Mouse (Mus musculus) ovary, postnatal 14 days (tissue): ENCODE data around the gene Wdr89.
"Not testable (repeated sequence)": the region's sequence is repeated elsewhere in the genome, so short reads cannot be mapped to it uniquely, and the experiment has no call there.

ENCODE experiments used
- DNase-seq: peaks from one replicate; pipeline ENCODE4 v3.0.0; 2022; ENCODE audit warnings: low spot score

The Wdr89 gene

DNA sequence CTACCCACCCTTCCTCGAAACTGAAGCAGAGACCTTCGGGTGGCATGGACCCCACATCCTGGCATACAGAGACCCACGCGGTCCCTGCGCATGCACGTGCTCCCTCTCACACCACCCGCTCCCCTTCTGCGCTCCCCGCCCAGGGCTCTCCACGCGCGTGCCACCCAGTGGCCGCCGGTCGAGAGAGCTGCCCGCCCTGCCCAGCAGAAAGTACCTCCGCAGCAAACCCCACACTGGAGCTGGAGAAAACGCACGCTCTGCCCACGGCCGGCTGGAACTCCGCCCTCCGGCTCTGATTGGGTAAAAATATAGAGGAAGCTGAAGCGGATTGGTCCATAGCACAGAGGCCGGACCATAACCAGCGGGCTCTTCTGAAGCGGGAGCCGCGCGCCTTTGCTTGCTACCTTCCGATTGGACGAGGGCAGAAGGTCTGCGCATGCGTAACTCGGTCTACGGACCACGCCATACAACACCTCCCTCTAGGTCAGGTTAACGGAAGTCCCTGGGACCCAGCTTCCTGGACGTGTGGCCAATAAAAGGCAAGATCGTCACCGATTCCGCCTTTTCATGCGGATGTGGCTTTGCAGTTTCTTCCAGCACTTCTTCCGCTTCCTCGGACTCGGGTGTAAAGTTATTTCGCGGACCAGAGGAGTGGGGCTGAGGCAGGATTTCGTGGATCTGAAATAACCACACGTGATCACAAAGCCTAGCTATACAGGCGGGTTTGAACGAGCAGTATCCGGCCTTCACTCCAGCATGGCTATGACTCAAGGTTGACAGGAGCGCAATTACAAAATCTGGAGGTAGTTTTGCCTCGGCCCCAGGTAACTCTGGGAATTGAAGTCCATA lies at the start of gene Wdr89:
Gene Wdr89 (minus strand): TSS at position 280 of the 849 bp plus-strand sequence.
- DNase-seq = peak; percentile 94

DNA sequence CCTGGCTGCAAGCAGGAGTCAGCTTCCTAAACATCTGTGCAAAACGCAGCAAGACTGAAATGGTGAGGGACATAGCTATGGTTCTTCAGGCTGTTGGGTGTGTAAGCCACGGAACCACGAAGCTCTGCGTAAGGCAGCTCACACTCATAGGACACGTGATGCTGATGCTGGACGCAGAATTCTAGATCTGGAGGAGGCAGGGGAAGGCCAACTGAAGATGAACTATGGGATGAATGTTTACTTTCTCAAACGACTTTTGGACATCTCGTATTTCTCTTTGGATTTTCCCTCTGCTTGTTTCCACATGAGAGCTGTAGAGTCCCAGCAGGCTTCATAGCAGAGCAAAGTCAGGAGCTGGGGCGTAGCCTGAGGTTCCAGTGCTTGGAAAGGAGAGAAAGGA lies 44.3 kb upstream of the Wdr89 start:
- DNase-seq = no peak

- not testable (repeated sequence) for DNase-seq
Measured at GRCm38 (mm10) chr12:75712905-75713304, 43.6 kb upstream of the Wdr89 start.

DNA sequence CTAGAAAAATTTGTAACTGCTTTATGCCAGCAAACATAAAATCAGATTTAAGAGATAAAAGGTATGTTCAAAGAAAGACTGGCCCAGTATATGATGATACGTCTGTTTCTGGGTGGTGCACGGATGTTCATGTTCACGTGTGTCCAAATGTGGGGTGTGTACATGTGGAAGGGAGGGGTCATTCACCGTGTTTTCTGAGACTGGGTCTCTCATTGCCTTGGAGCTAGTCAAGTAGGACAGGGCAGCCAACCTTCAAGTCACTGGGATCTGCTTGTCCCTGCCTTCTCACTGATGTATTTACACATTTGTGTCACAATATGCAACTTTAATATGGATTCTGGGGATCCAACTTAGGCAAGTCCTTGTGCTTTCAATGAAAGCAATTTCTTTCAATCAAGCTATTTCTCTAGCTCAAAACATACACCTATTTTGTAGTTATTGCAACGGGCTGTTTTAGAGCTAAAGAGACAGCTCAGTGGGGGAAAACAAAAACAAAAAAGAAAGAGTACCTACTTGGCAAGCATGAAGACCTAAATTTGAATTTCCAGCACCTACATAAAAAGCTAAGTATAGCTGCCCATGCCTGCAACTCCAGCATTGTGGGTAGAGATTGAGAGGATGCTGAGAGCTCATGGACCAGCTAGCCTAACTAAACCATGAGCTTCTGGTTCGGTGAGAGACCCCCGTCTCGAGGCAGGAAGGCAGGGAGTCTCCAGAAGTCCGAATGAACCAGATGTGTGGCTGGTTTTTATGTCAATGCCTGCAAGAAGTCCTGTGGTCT lies 41.4 kb upstream of the Wdr89 start:
- DNase-seq = no peak

GRCm38 (mm10) chr12:75709506-75709905 lies 40.2 kb upstream of the Wdr89 start:
- no peak for DNase-seq

GRCm38 (mm10) chr12:75706670-75707069 lies 37.3 kb upstream of the Wdr89 start:
- DNase-seq = no peak

DNA sequence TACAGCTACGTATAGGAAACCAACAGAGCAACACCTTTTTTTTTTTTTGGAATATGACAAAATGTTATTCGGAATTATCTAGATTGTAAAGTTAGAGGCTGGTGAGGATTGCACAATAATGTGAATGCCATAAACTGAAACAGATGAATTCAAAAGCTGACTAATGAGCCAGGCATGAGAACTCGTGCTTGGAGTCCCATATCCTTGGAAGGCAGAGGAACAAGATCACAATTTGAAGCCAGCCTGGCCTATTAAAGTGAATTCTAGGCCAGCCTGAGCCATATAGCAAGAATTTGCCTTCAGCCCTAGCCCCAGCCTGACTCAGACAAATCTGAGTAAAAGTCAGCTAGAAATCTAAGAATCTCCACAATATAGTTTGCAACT lies 33.4 kb upstream of the Wdr89 start:
- DNase-seq = no peak

DNA sequence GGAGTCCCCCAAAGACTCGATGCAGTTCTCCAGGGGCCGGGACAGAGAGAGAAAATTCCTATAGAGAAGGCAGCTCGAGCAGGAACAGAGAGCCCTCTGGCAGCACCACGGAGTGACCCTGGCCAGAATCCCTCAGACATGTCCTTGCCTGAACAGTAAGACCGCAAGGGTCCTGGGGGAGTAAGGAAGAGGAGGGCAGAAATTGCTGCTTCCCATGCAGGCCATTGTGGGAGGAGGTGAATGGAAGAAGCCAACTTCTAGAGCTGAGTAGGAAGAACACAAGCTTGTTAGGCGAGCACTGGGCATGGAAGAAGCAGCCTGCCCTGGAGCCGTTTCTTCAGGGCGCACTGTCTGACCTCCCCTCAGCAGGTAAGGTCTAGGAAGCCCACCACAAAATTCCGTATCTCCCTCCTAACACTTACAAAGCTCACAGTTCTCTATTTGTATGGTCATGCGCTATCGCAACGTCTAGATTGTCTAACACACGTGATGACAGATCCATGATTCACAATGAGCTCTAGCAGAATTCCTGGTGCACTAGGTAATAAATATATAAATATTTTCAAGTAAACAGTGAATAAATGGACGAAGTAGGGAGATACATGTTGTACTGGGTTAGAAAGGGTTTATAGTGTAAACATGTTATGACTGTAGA lies 32.9 kb upstream of the Wdr89 start:
- peak; percentile 22 for DNase-seq

- DNase-seq = peak; percentile 48
Measured at GRCm38 (mm10) chr12:75701173-75702083, 32.1 kb upstream of the Wdr89 start.

DNA sequence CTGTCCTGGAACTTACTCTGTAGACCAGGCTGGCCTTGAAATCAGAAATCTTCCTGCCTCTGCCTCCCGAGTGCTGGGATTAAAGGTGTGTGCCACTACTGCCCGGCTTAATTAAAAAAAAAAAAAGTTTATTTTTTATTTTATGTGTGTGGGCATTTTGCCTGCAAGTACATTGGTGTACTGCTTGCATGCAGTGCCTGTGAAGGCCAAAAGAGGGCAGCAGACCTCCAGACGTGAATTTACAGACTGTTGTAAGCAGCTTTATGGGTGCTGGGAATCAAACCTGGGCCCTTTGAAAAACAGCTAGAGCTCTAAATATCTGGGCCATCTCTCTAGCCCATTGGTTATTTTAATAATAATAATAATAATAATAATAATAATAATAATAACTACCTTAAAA lies 29.4 kb upstream of the Wdr89 start:
- DNase-seq = no peak

- DNase-seq = not testable (repeated sequence)
Measured at GRCm38 (mm10) chr12:75695845-75696244, 26.5 kb upstream of the Wdr89 start.

- no peak for DNase-seq
Measured at GRCm38 (mm10) chr12:75689003-75689402, 19.7 kb upstream of the Wdr89 start.

GRCm38 (mm10) chr12:75687314-75687713 lies 18.0 kb upstream of the Wdr89 start:
- DNase-seq = no peak

GRCm38 (mm10) chr12:75684026-75684425 lies 14.7 kb upstream of the Wdr89 start:
- not testable (repeated sequence) for DNase-seq

DNA sequence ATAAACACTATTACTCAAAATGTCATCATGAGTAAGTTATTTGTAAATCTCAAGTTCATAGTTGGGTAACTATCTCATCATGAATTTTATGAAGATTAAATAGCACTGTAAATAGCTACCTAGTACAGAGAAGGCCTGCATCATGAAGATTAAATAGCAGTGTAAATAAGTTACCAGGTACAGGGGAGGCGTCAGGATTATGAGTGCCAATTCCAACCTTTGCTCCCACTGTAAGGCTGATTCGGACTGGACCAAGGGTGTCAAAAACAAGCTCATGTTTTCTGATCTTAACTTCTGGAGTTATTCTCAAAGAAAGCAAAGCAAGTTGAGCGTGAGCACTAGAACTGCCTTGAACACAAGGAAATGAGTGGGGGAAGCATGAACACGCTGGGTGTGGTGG lies 14.3 kb upstream of the Wdr89 start:
- DNase-seq = no peak

- no peak for DNase-seq
Measured at GRCm38 (mm10) chr12:75682842-75683241, 13.5 kb upstream of the Wdr89 start.

DNA sequence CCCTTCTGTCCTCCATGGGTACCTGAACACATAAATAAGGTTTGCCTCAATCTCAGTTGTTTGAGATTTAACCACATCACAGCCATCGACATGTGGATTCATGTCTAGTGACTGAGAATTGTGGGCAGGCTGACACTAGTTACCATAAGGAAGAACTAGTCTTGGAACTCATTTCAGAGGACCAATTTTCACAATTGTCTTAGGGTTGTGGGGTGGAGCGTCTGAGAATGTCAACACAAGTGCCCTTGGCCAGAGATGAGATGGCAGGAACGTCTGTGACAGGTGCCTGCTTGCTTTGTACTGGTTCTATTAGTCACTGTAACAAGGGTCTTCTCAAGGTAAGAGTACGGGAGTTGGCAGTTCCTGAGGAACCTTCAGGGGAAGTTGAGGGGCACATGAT lies 11.8 kb upstream of the Wdr89 start:
- no peak for DNase-seq

GRCm38 (mm10) chr12:75678393-75678792 lies 9.1 kb upstream of the Wdr89 start:
- no peak for DNase-seq

DNA sequence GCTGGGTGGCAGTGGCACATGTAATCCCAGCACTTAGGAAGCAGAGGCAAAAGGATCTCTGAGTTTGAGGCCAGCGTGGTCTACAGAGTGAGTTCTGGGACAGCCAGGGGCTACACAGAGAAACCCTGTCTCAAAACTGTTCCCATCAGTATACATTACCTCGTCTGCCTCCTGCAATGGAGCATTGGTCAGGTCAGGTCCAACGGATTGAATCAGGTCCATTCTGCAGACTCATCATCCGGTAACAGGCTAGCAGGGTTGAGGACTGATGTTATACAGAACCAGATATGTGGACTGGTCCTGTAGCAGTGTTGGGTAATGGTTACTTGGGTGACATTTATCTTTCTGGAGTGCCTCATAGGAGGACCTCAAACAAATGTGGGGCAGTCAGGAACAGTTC lies 3.3 kb upstream of the Wdr89 start:
- no peak for DNase-seq

GRCm38 (mm10) chr12:75671759-75672315 lies 2.5 kb upstream of the Wdr89 start:
- no peak for DNase-seq

DNA sequence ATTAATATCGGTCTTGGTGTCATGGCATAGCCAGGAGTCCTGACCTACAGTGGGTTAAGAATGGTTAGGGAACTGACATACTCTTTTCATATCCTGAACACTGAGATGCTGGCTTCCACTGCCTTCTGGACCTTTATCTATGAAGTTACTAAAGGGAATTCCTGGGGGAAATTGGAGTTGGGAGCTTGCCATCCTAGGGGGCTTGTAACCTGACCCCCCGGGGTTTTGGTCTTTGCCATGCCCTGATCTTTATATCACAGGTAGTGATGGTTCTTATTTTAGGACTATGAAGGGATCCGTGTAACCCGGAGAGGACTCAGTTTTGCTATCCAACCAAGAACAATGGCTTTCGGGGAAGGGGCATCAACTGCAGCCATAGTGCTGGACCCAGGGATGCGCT lies 1.3 kb upstream of the Wdr89 start:
- DNase-seq = no peak
